Mouse (Mus musculus): ENCODE data around the gene Helq. TPM values are rescaled to one million over a fixed set of nuclear protein-coding genes. Genes with fewer than 3 reads are reported as not detected.

Gene Helq
- polyA plus RNA-seq, 1 experiment from 2014 or later = 13.0 TPM

- no peaks in the 10 kb centered on the region for H3K36me3 ChIP-seq
- H3K27me3 ChIP-seq (replicated peaks) = no peaks in the 10 kb centered on the region
- no peak overlapping the region for H3K9ac ChIP-seq
- ATAC-seq (ENCODE audit: insufficient number of reproducible peaks, low FRiP score) = no peak
- H3K4me2 ChIP-seq = no peak overlapping the region
- 89% methylated on average over 8 of the region's 8 CpGs for WGBS
- H3K4me3 ChIP-seq = no peak overlapping the region
- H3K27ac ChIP-seq (ENCODE audit: poor library complexity, severe bottlenecking) = no peak overlapping the region
- no peaks in the 10 kb centered on the region for H3K4me1 ChIP-seq (replicated peaks)
- peaks cover 12% of the 10 kb centered on the region; the same call in 1 of the 2 replicates for H3K9me3 ChIP-seq (replicated peaks)
Observed at GRCm38 (mm10) chr5:100738802-100739201, 59.6 kb downstream of the Helq start.

- H3K9ac ChIP-seq = no peak overlapping the region
- no peak overlapping the region for H3K27ac ChIP-seq (ENCODE audit: poor library complexity, severe bottlenecking)
- H3K36me3 ChIP-seq = no peaks in the 10 kb centered on the region
- H3K9me3 ChIP-seq (replicated peaks) = peaks cover 12% of the 10 kb centered on the region; the same call in 1 of the 2 replicates
- H3K4me1 ChIP-seq (replicated peaks) = no peaks in the 10 kb centered on the region
- 50% methylated on average over 8 of the region's 8 CpGs for WGBS
- ATAC-seq (ENCODE audit: insufficient number of reproducible peaks, low FRiP score) = no peak
- H3K4me2 ChIP-seq = no peak overlapping the region
- no peaks in the 10 kb centered on the region for H3K27me3 ChIP-seq (replicated peaks)
- H3K4me3 ChIP-seq = no peak overlapping the region
Observed at GRCm38 (mm10) chr5:100736919-100737318, 61.5 kb downstream of the Helq start.

GRCm38 (mm10) chr5:100734535-100734934 is 63.9 kb downstream of the Helq start:
- Histone ChIP-seq H3K27me3 (replicated peaks) (no peaks in the 10 kb centered on the region), H3K4me2 (no peak overlapping the region), H3K4me3 (no peak overlapping the region), H3K4me1 (replicated peaks) (no peaks in the 10 kb centered on the region), H3K27ac (ENCODE audit: poor library complexity, severe bottlenecking) (no peak overlapping the region), H3K9me3 (replicated peaks) (peaks cover 4% of the 10 kb centered on the region; the same call in 1 of the 2 replicates), H3K9ac (no peak overlapping the region), H3K36me3 (no peaks in the 10 kb centered on the region)
- 67% methylated on average over 4 of the region's 4 CpGs for WGBS
- ATAC-seq (ENCODE audit: insufficient number of reproducible peaks, low FRiP score) = no peak

GRCm38 (mm10) chr5:100728757-100729156 is 69.6 kb downstream of the Helq start:
- WGBS = 81% methylated on average over 13 of the region's 13 CpGs

GRCm38 (mm10) chr5:100726001-100726400 is 72.4 kb downstream of the Helq start:
- WGBS = 69% methylated on average over 4 of the region's 4 CpGs
- H3K4me1 ChIP-seq (replicated peaks) = no peaks in the 10 kb centered on the region
- no peak overlapping the region for H3K4me2 ChIP-seq
- no peak overlapping the region for H3K4me3 ChIP-seq
- no peak overlapping the region for H3K9ac ChIP-seq
- ATAC-seq (ENCODE audit: insufficient number of reproducible peaks, low FRiP score) = no peak
- H3K27ac ChIP-seq (ENCODE audit: poor library complexity, severe bottlenecking) = no peak overlapping the region
- H3K9me3 ChIP-seq (replicated peaks) = 0 out of 2 replicates have a peak, but pooled peaks cover 4% of the 10 kb centered on the region
- no peaks in the 10 kb centered on the region for H3K36me3 ChIP-seq
- no peaks in the 10 kb centered on the region; the same call in 1 of the 2 replicates for H3K27me3 ChIP-seq (replicated peaks)

More at GRCm38 (mm10) chr5:100728757-100729156, 69.6 kb downstream of the Helq start:
- H3K9ac ChIP-seq = no peak overlapping the region
- no peaks in the 10 kb centered on the region for H3K27me3 ChIP-seq (replicated peaks)
- H3K4me3 ChIP-seq = no peak overlapping the region
- 0 out of 2 replicates have a peak, but pooled peaks cover 4% of the 10 kb centered on the region for H3K9me3 ChIP-seq (replicated peaks)
- ATAC-seq (ENCODE audit: insufficient number of reproducible peaks, low FRiP score) = no peak
- no peak overlapping the region for H3K4me2 ChIP-seq
- no peaks in the 10 kb centered on the region for H3K36me3 ChIP-seq
- no peaks in the 10 kb centered on the region for H3K4me1 ChIP-seq (replicated peaks)
- no peak overlapping the region for H3K27ac ChIP-seq (ENCODE audit: poor library complexity, severe bottlenecking)

GRCm38 (mm10) chr5:100719235-100720088 is 78.9 kb downstream of the Helq start, which contains the start of gene Hpse:
TSS of gene Hpse (minus strand) at chr5:100719716.
- peak; percentile 76 for ATAC-seq (ENCODE audit: insufficient number of reproducible peaks, low FRiP score)
- H3K9ac ChIP-seq = peak within 1 kb of the TSS; percentile 68
- H3K4me2 ChIP-seq = peak within 1 kb of the TSS; percentile 92
- H3K4me3 ChIP-seq = peak within 1 kb of the TSS; percentile 54
- H3K9me3 ChIP-seq (replicated peaks) = 0 out of 2 replicates have a peak, but pooled peaks cover 4% of the 10 kb centered on the region
- peaks cover 24% of the 10 kb centered on the region for H3K27me3 ChIP-seq (replicated peaks)
- WGBS = under 1% methylated on average over 46 of the region's 56 CpGs
- H3K36me3 ChIP-seq = no peaks in the 10 kb centered on the region
- peaks cover 3% of the 10 kb centered on the region; the same call in 1 of the 2 replicates for H3K4me1 ChIP-seq (replicated peaks)
- H3K27ac ChIP-seq (ENCODE audit: poor library complexity, severe bottlenecking) = no peak within 1 kb of the TSS

- H3K27me3 ChIP-seq (replicated peaks) = peaks cover 24% of the 10 kb centered on the region
- ATAC-seq (ENCODE audit: insufficient number of reproducible peaks, low FRiP score) = no peak
Observed at GRCm38 (mm10) chr5:100716762-100717161, 81.6 kb downstream of the Helq start.

More at GRCm38 (mm10) chr5:100716762-100717161, 81.6 kb downstream of the Helq start:
- no peak overlapping the region for H3K9ac ChIP-seq
- no peaks in the 10 kb centered on the region for H3K9me3 ChIP-seq (replicated peaks)
- peaks cover 3% of the 10 kb centered on the region; the same call in 1 of the 2 replicates for H3K4me1 ChIP-seq (replicated peaks)
- H3K4me2 ChIP-seq = no peak overlapping the region
- 92% methylated on average over 15 of the region's 15 CpGs for WGBS
- H3K4me3 ChIP-seq = no peak overlapping the region
- no peak overlapping the region for H3K27ac ChIP-seq (ENCODE audit: poor library complexity, severe bottlenecking)
- no peaks in the 10 kb centered on the region for H3K36me3 ChIP-seq

Other genes with a start within 250 kb of the Helq start
- gene Plac8, start 226.4 kb downstream of the Helq start, polyA plus RNA-seq (2016; fragmentation: Nextera tagmentation; extraction: Ambion mirVana) = 3.8 and 4.5 TPM in 2 replicates
- gene Coq2, start 123.5 kb downstream of the Helq start, polyA plus RNA-seq (2016; fragmentation: Nextera tagmentation; extraction: Ambion mirVana) = 71.5 and 75.7 TPM in 2 replicates
- 1.3 and 1.5 TPM in 2 replicates for gene Hpse, start 78.9 kb downstream of the Helq start, polyA plus RNA-seq (2016; fragmentation: Nextera tagmentation; extraction: Ambion mirVana)
- 137 and 146 TPM in 2 replicates for gene Mrps18c, start within 50 bp of the Helq start, polyA plus RNA-seq (2016; fragmentation: Nextera tagmentation; extraction: Ambion mirVana)
- gene Abraxas1, start 22.4 kb upstream of the Helq start, polyA plus RNA-seq (2016; fragmentation: Nextera tagmentation; extraction: Ambion mirVana) = 33.9 and 34.2 TPM in 2 replicates
- gene Gpat3, start 47.1 kb upstream of the Helq start, polyA plus RNA-seq (2016; fragmentation: Nextera tagmentation; extraction: Ambion mirVana) = 11.8 and 12.1 TPM in 2 replicates

Measured in heart, embryonic 12.5 days (tissue).